ENCODE assay signal across 8 mouse cellular contexts in genomic region chr2:91444286-91444892, GRCm38 (mm10). TPM values are rescaled to one million over a fixed set of nuclear protein-coding genes. Genes with fewer than 3 reads are reported as not detected.
A peak's percentile ranks its signal among the peaks of the same experiment; 100 is the strongest.
DNase-seq lines count a peak whose midpoint lies in the region; ATAC-seq and TF ChIP-seq lines count a peak whose summit lies in the region.

Gene 1110051M20Rik (minus strand): TSS chr2:91444704.

- H3K36me3 ChIP-seq in heart, embryonic 13.5 days = no peaks in the 10 kb centered on the region
- no peaks in the 10 kb centered on the region for H3K36me3 ChIP-seq in kidney, postnatal 0 days (ENCODE audit: insufficient read depth, low read length)
- H3K36me3 ChIP-seq in liver, embryonic 11.5 days (ENCODE audit: control insufficient read depth, insufficient read depth, low read length) = no peaks in the 10 kb centered on the region
- H3K36me3 ChIP-seq in myocyte (ENCODE audit: control insufficient read depth, insufficient read depth) = no peaks in the 10 kb centered on the region

- peak within 1 kb of the TSS; percentile 71 for H3K4me2 ChIP-seq in heart, embryonic 13.5 days
- H3K4me2 ChIP-seq in kidney, postnatal 0 days (ENCODE audit: low read length) = peak within 1 kb of the TSS; percentile 67
- peak within 1 kb of the TSS; percentile 85 for H3K4me2 ChIP-seq in liver, embryonic 11.5 days
- peak within 1 kb of the TSS; percentile 92 for H3K4me2 ChIP-seq in myocyte (ENCODE audit: low read depth)

- peaks cover 14% of the 10 kb centered on the region; the same call in 1 of the 2 replicates for H3K4me1 ChIP-seq in heart, embryonic 13.5 days
- 0 out of 2 replicates have a peak, but pooled peaks cover 3% of the 10 kb centered on the region for H3K4me1 ChIP-seq in kidney, postnatal 0 days (replicated peaks; ENCODE audit: insufficient read depth, low read length)
- H3K4me1 ChIP-seq in liver, embryonic 11.5 days (replicated peaks; ENCODE audit: control insufficient read depth, insufficient read depth, low read length) = no peaks in the 10 kb centered on the region

- H3K9me3 ChIP-seq in heart, embryonic 13.5 days = 0 out of 2 replicates have a peak, but pooled peaks cover 3% of the 10 kb centered on the region
- H3K9me3 ChIP-seq in kidney, postnatal 0 days (replicated peaks; ENCODE audit: low read length) = no peaks in the 10 kb centered on the region
- no peaks in the 10 kb centered on the region for H3K9me3 ChIP-seq in liver, embryonic 11.5 days (ENCODE audit: control insufficient read depth, low read length)

- no peak within 1 kb of the TSS for H3K27ac ChIP-seq in heart, embryonic 13.5 days (replicated peaks)
- no peak within 1 kb of the TSS for H3K27ac ChIP-seq in kidney, postnatal 0 days
- no peak within 1 kb of the TSS for H3K27ac ChIP-seq in liver, embryonic 11.5 days (ENCODE audit: low read depth, low read length)

- no peaks in the 10 kb centered on the region for H3K27me3 ChIP-seq in heart, embryonic 13.5 days (replicated peaks)
- no peaks in the 10 kb centered on the region for H3K27me3 ChIP-seq in kidney, postnatal 0 days (ENCODE audit: insufficient read depth, low read length)
- H3K27me3 ChIP-seq in liver, embryonic 11.5 days (replicated peaks; ENCODE audit: control insufficient read depth, insufficient read depth, low read length) = no peaks in the 10 kb centered on the region
- H3K27me3 ChIP-seq in myocyte (ENCODE audit: control insufficient read depth, insufficient read depth, insufficient read length) = no peaks in the 10 kb centered on the region

- no peak for TF ChIP-seq CTCF in kidney, postnatal 0 days (IDR thresholded peaks at IDR 0.05; ENCODE audit: low read depth)

- H3K79me2 ChIP-seq in myocyte (ENCODE audit: control insufficient read depth, insufficient read depth) = peaks cover 11% of the 10 kb centered on the region

- H3ac ChIP-seq in myocyte (ENCODE audit: control insufficient read depth, insufficient read length) = no peak within 1 kb of the TSS

- peak within 1 kb of the TSS; percentile 62 for H3K4me3 ChIP-seq in heart, embryonic 13.5 days
- H3K4me3 ChIP-seq in kidney, postnatal 0 days (replicated peaks; ENCODE audit: low read depth, low read length) = peak within 1 kb of the TSS; percentile 55
- peak within 1 kb of the TSS; percentile 66 for H3K4me3 ChIP-seq in liver, embryonic 11.5 days (ENCODE audit: low read depth, low read length)
- H3K4me3 ChIP-seq in myocyte = peak within 1 kb of the TSS; percentile 39

- TF ChIP-seq POLR2A in myocyte (IDR thresholded peaks at IDR 0.05; ENCODE audit: insufficient read length, low read depth) = no peak

- ATAC-seq in heart, embryonic 13.5 days (ENCODE audit: extremely low read depth, insufficient number of reproducible peaks, low FRiP score, low TSS enrichment) = 0 out of 2 replicates have a peak, but pooled peaks have one; percentile 61
- peak; percentile 95 for ATAC-seq in kidney, postnatal 0 days (replicated peaks; ENCODE audit: low FRiP score, low read depth)
- peak; percentile 86 for ATAC-seq in liver, embryonic 11.5 days (replicated peaks; ENCODE audit: low FRiP score)

- peak within 1 kb of the TSS; percentile 68 for H3K9ac ChIP-seq in heart, embryonic 13.5 days
- peak within 1 kb of the TSS; percentile 23; the same call in 1 of the 2 replicates for H3K9ac ChIP-seq in kidney, postnatal 0 days (ENCODE audit: low read depth, low read length)
- H3K9ac ChIP-seq in liver, embryonic 11.5 days (ENCODE audit: low read depth, low read length) = peak within 1 kb of the TSS; percentile 44; the same call in 1 of the 2 replicates

- WGBS in heart, embryonic 13.5 days = 2% methylated on average over 19 of the region's 19 CpGs
- 1% methylated on average over 19 of the region's 19 CpGs for WGBS in kidney, postnatal 0 days
- 2% methylated on average over 19 of the region's 19 CpGs for WGBS in liver, embryonic 11.5 days

- peak; percentile 68 to 80 for DNase-seq in CD8-positive naive resting alpha-beta T cell, adult 2 months (ENCODE audit: low read depth in 2 of 2, low spot score in 2 of 2)
- DNase-seq in c-Kit-negative CD71-positive TER-119-positive erythroid progenitor cells, embryonic 14.5 days (ENCODE audit: low read depth, low spot score) = peak; percentile 59
- peak; percentile 78 for DNase-seq in fibroblast of lung, adult 2 months (ENCODE audit: low read depth)
- DNase-seq in kidney, postnatal 0 days (ENCODE audit: low spot score) = peak; percentile 95
- DNase-seq in liver, embryonic 11.5 days (ENCODE audit: low spot score) = peak; percentile 78
- DNase-seq in spleen, postnatal 4 days (ENCODE audit: low spot score in 2 of 2) = peak; percentile 76 to 88

TF ChIP-seq in myocyte, 11 proteins besides CTCF, POLR2A, EP300 and RAD21:
- no peak for TF ChIP-seq MAX (IDR thresholded peaks at IDR 0.05; ENCODE audit: low read depth)
- no peak for TF ChIP-seq CEBPB (IDR thresholded peaks at IDR 0.05; ENCODE audit: insufficient read depth, poor library complexity, severe bottlenecking)
- no peak for TF ChIP-seq REST (IDR thresholded peaks at IDR 0.05; ENCODE audit: insufficient read depth, insufficient read length)
- TF ChIP-seq MYOD1 (IDR thresholded peaks at IDR 0.05; ENCODE audit: control insufficient read depth in 1 of 3, insufficient read length in 2 of 3, low read depth in 2 of 3) = no peak
- no peak for TF ChIP-seq E2F4 (IDR thresholded peaks at IDR 0.05; ENCODE audit: insufficient read depth)
- TF ChIP-seq POLR2AphosphoS2 (IDR thresholded peaks at IDR 0.05; ENCODE audit: insufficient read length, low read depth) = no peak
- peak; percentile 26 for TF ChIP-seq USF1 (IDR thresholded peaks at IDR 0.05; ENCODE audit: low read depth)
- no peak for TF ChIP-seq TCF12 (IDR thresholded peaks at IDR 0.05; ENCODE audit: insufficient read depth, poor library complexity, severe bottlenecking)
- TF ChIP-seq MYOG (IDR thresholded peaks at IDR 0.05; ENCODE audit: control insufficient read depth in 1 of 3, insufficient read depth in 1 of 3, insufficient read length in 2 of 3, low read depth in 2 of 3) = no peak

RNA-seq across cellular contexts. Expression of gene 1110051M20Rik, which starts in this region (rescaled TPM):
- 36.3 and 38.9 TPM in 2 replicates for polyA plus RNA-seq in heart, embryonic 13.5 days (2015; fragmentation: Nextera tagmentation; extraction: Ambion mirVana)
- 55.7 and 56.8 TPM in 2 replicates for polyA plus RNA-seq in kidney, postnatal 0 days (2015; fragmentation: Nextera tagmentation; extraction: Ambion mirVana)
- 23.7 and 24.8 TPM in 2 replicates for polyA plus RNA-seq in liver, embryonic 11.5 days (2014; fragmentation: Nextera tagmentation; extraction: Ambion mirVana)
- polyA plus RNA-seq in myocyte (2012; fragmentation: generic; extraction: Trizol) = 45.5 TPM
